Mouse (Mus musculus) spleen, postnatal 36 days (tissue): ENCODE results near the gene H1foo.

Experiments used
- DNase-seq, 2 experiments: peaks; one replicate each; pipeline ENCODE4 v3.0.0; 2022; ENCODE audit warnings: low spot score in 2 of 2, mixed read lengths in 1 of 2

H1foo gene

GRCm38 (mm10) chr6:115961743-115962142, 17.0 kb downstream of the H1foo start:
- DNase-seq: no peak

- no peak for DNase-seq
These were observed 17.8 kb downstream of the H1foo start for GRCm38 (mm10) chr6:115962439-115963085.

- DNase-seq: no peak
These were observed 18.9 kb downstream of the H1foo start for GRCm38 (mm10) chr6:115963656-115964055.

GRCm38 (mm10) chr6:115966227-115966966, 21.7 kb downstream of the H1foo start:
- no peak for DNase-seq

GRCm38 (mm10) chr6:115967291-115967880, 22.6 kb downstream of the H1foo start:
- DNase-seq: no peak

- no peak for DNase-seq
These were observed 23.3 kb downstream of the H1foo start for GRCm38 (mm10) chr6:115968086-115968485.

- no peak for DNase-seq
These were observed 24.0 kb downstream of the H1foo start for GRCm38 (mm10) chr6:115968700-115969099.

GRCm38 (mm10) chr6:115969103-115969502, 24.4 kb downstream of the H1foo start:
- DNase-seq: no peak

GRCm38 (mm10) chr6:115969952-115970351, 25.2 kb downstream of the H1foo start:
- DNase-seq: peak; percentile 58 to 64

GRCm38 (mm10) chr6:115971273-115972060, 26.7 kb downstream of the H1foo start:
- DNase-seq: no peak

- DNase-seq: no peak
These were observed 27.5 kb downstream of the H1foo start for GRCm38 (mm10) chr6:115972083-115972764.

GRCm38 (mm10) chr6:115973139-115973875, 28.6 kb downstream of the H1foo start:
- no peak for DNase-seq

GRCm38 (mm10) chr6:115973881-115974662, 29.3 kb downstream of the H1foo start:
- DNase-seq: no peak

GRCm38 (mm10) chr6:115975606-115976005, 30.9 kb downstream of the H1foo start:
- DNase-seq: no peak

- no peak for DNase-seq
These were observed 33.1 kb downstream of the H1foo start for GRCm38 (mm10) chr6:115977810-115978209.

- no peak for DNase-seq
These were observed 33.9 kb downstream of the H1foo start for GRCm38 (mm10) chr6:115978596-115978995.

- no peak for DNase-seq
These were observed 38.2 kb downstream of the H1foo start for GRCm38 (mm10) chr6:115982889-115983288.

- DNase-seq: no peak
These were observed 38.7 kb downstream of the H1foo start for GRCm38 (mm10) chr6:115983306-115984038.

- no peak for DNase-seq
These were observed 39.8 kb downstream of the H1foo start for GRCm38 (mm10) chr6:115984580-115984979.
